Mouse (Mus musculus): ENCODE results near the gene Cracr2b. TPM values are rescaled to one million over a fixed set of nuclear protein-coding genes. Genes with fewer than 3 reads are reported as not detected.

Gene Cracr2b
- polyA plus RNA-seq, 1 experiment from 2014 or later: 17.5 TPM

- Histone ChIP-seq H3K27ac (ENCODE audit: poor library complexity, severe bottlenecking) (no peak overlapping the region), H3K4me2 (no peak overlapping the region)
- WGBS: 90% methylated on average over 14 of the region's 14 CpGs
Observed at GRCm38 (mm10) chr7:141457236-141457635, 3.7 kb upstream of the Cracr2b start.

DNA sequence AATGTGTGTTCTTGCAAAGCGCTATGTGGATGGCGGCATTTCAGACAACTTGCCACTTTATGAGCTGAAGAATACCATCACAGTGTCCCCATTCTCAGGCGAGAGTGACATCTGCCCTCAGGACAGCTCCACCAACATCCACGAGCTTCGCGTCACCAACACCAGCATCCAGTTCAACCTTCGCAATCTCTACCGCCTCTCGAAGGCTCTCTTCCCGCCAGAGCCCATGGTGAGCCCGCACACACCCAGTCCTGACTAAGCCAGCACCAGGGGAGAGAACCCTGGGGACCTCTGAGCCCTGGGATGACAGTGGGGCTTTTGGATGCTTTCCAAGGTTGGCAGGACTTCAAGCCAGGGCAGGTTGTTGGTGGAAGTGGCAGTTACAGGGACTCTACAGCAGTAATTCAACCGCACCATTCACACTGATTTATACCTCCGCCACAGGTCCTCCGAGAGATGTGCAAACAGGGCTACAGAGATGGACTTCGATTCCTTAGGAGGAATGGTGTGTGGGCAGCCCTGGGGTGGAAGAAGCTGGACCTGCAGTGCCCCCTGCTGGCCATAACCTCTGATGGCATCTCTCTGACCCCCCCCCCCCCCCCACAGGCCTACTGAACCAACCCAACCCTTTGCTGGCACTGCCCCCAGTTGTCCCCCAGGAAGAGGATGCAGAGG lies 2.8 kb upstream of the Cracr2b start:
- WGBS: 77% methylated on average over 15 of the region's 15 CpGs
- Histone ChIP-seq H3K27me3 (replicated peaks) (peaks cover 36% of the 10 kb centered on the region), H3K36me3 (peaks cover 20% of the 10 kb centered on the region), H3K9me3 (replicated peaks) (no peaks in the 10 kb centered on the region), H3K4me1 (replicated peaks) (peaks cover 33% of the 10 kb centered on the region), H3K4me3 (no peak overlapping the region), H3K4me2 (no peak overlapping the region), H3K27ac (ENCODE audit: poor library complexity, severe bottlenecking) (no peak overlapping the region), H3K9ac (no peak overlapping the region)
- ATAC-seq (ENCODE audit: insufficient number of reproducible peaks, low FRiP score): no peak

More at GRCm38 (mm10) chr7:141457236-141457635, 3.7 kb upstream of the Cracr2b start:
- no peak for ATAC-seq (ENCODE audit: insufficient number of reproducible peaks, low FRiP score)
- Histone ChIP-seq H3K4me1 (replicated peaks) (peaks cover 30% of the 10 kb centered on the region), H3K9me3 (replicated peaks) (no peaks in the 10 kb centered on the region), H3K4me3 (no peak overlapping the region), H3K36me3 (peaks cover 21% of the 10 kb centered on the region), H3K9ac (no peak overlapping the region), H3K27me3 (replicated peaks) (peaks cover 29% of the 10 kb centered on the region)

DNA sequence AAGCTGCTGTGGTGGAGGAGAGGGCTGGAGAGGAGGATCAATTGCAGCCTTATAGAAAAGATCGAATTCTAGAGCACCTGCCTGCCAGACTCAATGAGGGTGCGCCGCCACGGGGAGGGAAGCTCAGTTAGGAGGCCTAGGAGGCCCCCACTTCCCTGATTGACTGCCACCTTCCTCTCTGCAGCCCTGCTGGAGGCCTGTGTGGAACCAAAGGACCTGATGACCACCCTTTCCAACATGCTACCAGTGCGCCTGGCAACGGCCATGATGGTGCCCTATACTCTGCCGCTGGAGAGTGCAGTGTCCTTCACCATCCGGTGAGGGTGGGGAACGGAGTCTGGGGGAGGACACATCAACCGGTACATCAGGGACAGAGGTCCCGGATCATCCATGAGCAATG lies 2.2 kb upstream of the Cracr2b start:
- Histone ChIP-seq H3K36me3 (peaks cover 20% of the 10 kb centered on the region), H3K27me3 (replicated peaks) (peaks cover 42% of the 10 kb centered on the region), H3K4me1 (replicated peaks) (peaks cover 38% of the 10 kb centered on the region), H3K9me3 (replicated peaks) (no peaks in the 10 kb centered on the region), H3K4me2 (no peak overlapping the region), H3K4me3 (no peak overlapping the region), H3K27ac (ENCODE audit: poor library complexity, severe bottlenecking) (no peak overlapping the region), H3K9ac (no peak overlapping the region)
- WGBS: 90% methylated on average over 11 of the region's 11 CpGs
- no peak for ATAC-seq (ENCODE audit: insufficient number of reproducible peaks, low FRiP score)

DNA sequence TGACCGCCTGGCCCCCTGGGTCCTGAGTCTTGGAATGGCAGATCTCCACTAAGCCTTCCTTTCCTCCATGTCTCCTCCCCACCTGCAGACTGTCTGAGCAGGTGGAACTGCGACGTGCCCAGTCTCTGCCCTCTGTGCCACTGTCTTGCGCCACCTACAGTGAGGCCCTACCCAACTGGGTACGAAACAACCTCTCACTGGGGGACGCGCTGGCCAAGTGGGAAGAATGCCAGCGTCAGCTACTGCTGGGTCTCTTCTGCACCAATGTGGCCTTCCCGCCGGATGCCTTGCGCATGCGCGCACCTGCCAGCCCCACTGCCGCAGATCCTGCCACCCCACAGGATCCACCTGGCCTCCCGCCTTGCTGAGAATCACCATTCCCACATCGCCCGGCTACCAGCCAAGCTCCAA lies 1.6 kb upstream of the Cracr2b start:
- Histone ChIP-seq H3K4me1 (replicated peaks) (peaks cover 43% of the 10 kb centered on the region), H3K27ac (ENCODE audit: poor library complexity, severe bottlenecking) (no peak overlapping the region), H3K9ac (no peak overlapping the region), H3K27me3 (replicated peaks) (peaks cover 48% of the 10 kb centered on the region), H3K4me2 (no peak overlapping the region), H3K9me3 (replicated peaks) (no peaks in the 10 kb centered on the region), H3K4me3 (no peak overlapping the region), H3K36me3 (peaks cover 20% of the 10 kb centered on the region)
- WGBS: 89% methylated on average over 17 of the region's 17 CpGs
- no peak for ATAC-seq (ENCODE audit: insufficient number of reproducible peaks, low FRiP score)

DNA sequence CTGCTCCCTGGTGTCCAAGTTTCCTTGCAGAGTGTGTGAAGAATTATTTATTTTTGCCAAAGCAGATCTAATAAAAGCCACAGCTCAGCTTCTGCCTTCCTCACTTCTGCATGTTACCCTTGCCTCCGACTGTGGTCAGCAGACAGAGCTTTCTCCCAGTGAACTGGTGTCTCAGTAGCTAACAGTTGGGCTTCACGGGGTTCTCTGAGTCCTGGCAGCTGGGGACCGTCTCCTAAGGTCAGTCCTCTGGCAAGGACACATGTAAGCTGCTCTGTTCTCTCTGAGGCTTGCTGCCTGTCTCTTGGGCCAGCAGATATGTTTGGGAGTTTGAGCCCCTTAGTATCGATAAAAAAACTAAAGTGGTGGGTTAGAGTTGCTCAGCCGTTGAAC lies 898 bp upstream of the Cracr2b start:
- H3K36me3 ChIP-seq: peaks cover 20% of the 10 kb centered on the region
- peaks cover 55% of the 10 kb centered on the region for H3K27me3 ChIP-seq (replicated peaks)
- no peak overlapping the region for H3K9ac ChIP-seq
- no peak overlapping the region for H3K4me3 ChIP-seq
- no peak for ATAC-seq (ENCODE audit: insufficient number of reproducible peaks, low FRiP score)
- H3K4me2 ChIP-seq: no peak overlapping the region
- no peaks in the 10 kb centered on the region for H3K9me3 ChIP-seq (replicated peaks)
- peaks cover 44% of the 10 kb centered on the region for H3K4me1 ChIP-seq (replicated peaks)
- 63% methylated on average over 5 of the region's 5 CpGs for WGBS
- H3K27ac ChIP-seq (ENCODE audit: poor library complexity, severe bottlenecking): no peak overlapping the region

GRCm38 (mm10) chr7:141461521-141462332 lies 833 bp downstream of the Cracr2b start:
- Histone ChIP-seq H3K27ac (ENCODE audit: poor library complexity, severe bottlenecking) (no peak overlapping the region), H3K36me3 (peaks cover 20% of the 10 kb centered on the region), H3K4me1 (replicated peaks) (peaks cover 49% of the 10 kb centered on the region), H3K4me3 (peak overlapping the region; percentile 62), H3K9ac (peak overlapping the region; percentile 77), H3K9me3 (replicated peaks) (no peaks in the 10 kb centered on the region), H3K27me3 (replicated peaks) (peaks cover 67% of the 10 kb centered on the region), H3K4me2 (peak overlapping the region; percentile 96)
- 2% methylated on average over 56 of the region's 59 CpGs for WGBS
- ATAC-seq (ENCODE audit: insufficient number of reproducible peaks, low FRiP score): no peak

DNA sequence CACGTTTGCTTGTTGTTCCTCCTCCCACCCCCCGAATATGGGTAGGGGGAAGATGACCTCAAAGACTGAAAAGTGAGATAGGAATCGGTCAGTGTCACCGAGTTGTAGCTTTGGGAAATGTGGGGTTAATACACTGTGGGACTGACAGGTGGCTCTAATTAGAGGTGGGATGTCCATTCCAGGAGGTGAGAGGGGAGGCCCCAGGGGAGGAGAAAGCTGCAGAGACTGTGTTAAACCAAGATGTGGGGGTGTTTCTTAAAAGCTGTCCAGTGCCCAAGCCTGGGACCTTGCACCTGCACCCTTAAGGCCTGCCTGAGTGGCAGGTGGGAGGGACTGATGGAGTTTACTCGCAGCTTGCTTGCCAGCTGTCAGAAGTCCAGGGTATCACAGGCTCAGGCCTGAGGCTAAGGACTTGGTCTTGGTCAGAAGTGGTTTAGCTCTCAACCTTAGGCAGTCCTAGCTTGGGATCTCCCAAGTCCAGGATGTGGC lies 1.5 kb downstream of the Cracr2b start:
- Histone ChIP-seq H3K9me3 (replicated peaks) (no peaks in the 10 kb centered on the region), H3K4me2 (peak overlapping the region; percentile 96), H3K36me3 (peaks cover 20% of the 10 kb centered on the region), H3K4me3 (peak overlapping the region; percentile 62), H3K4me1 (replicated peaks) (peaks cover 52% of the 10 kb centered on the region), H3K27me3 (replicated peaks) (peaks cover 67% of the 10 kb centered on the region), H3K27ac (ENCODE audit: poor library complexity, severe bottlenecking) (no peak overlapping the region), H3K9ac (peak overlapping the region; percentile 77)
- 18% methylated on average over 5 of the region's 5 CpGs for WGBS
- no peak for ATAC-seq (ENCODE audit: insufficient number of reproducible peaks, low FRiP score)

- Histone ChIP-seq H3K27me3 (replicated peaks) (peaks cover 67% of the 10 kb centered on the region), H3K4me2 (peak overlapping the region; percentile 63), H3K4me1 (replicated peaks) (peaks cover 63% of the 10 kb centered on the region), H3K9ac (peak overlapping the region; percentile 53), H3K9me3 (replicated peaks) (no peaks in the 10 kb centered on the region), H3K27ac (ENCODE audit: poor library complexity, severe bottlenecking) (peak overlapping the region; percentile 61), H3K36me3 (peaks cover 11% of the 10 kb centered on the region), H3K4me3 (peak overlapping the region; percentile 36)
- WGBS: 26% methylated on average over 12 of the region's 12 CpGs
- no peak for ATAC-seq (ENCODE audit: insufficient number of reproducible peaks, low FRiP score)
Observed at GRCm38 (mm10) chr7:141463824-141464602, 3.1 kb downstream of the Cracr2b start.

- Histone ChIP-seq H3K4me2 (peak overlapping the region; percentile 63), H3K4me1 (replicated peaks) (peaks cover 70% of the 10 kb centered on the region), H3K9me3 (replicated peaks) (no peaks in the 10 kb centered on the region), H3K36me3 (peaks cover 10% of the 10 kb centered on the region), H3K4me3 (peak overlapping the region; percentile 36), H3K9ac (peak overlapping the region; percentile 53), H3K27ac (ENCODE audit: poor library complexity, severe bottlenecking) (no peak overlapping the region), H3K27me3 (replicated peaks) (peaks cover 62% of the 10 kb centered on the region)
- ATAC-seq (ENCODE audit: insufficient number of reproducible peaks, low FRiP score): no peak
- WGBS: 6% methylated on average over 33 of the region's 38 CpGs
Observed at GRCm38 (mm10) chr7:141464603-141465201, 3.8 kb downstream of the Cracr2b start.

- Histone ChIP-seq H3K27ac (ENCODE audit: poor library complexity, severe bottlenecking) (peak overlapping the region; percentile 36; the same call in 1 of the 2 replicates), H3K4me3 (no peak overlapping the region), H3K4me1 (replicated peaks) (peaks cover 78% of the 10 kb centered on the region), H3K4me2 (peak overlapping the region; percentile 63), H3K27me3 (replicated peaks) (peaks cover 54% of the 10 kb centered on the region), H3K9me3 (replicated peaks) (no peaks in the 10 kb centered on the region), H3K9ac (peak overlapping the region; percentile 53), H3K36me3 (peaks cover 14% of the 10 kb centered on the region)
- WGBS: 40% methylated on average over 8 of the region's 10 CpGs
- ATAC-seq (ENCODE audit: insufficient number of reproducible peaks, low FRiP score): no peak
Observed at GRCm38 (mm10) chr7:141465388-141466044, 4.6 kb downstream of the Cracr2b start.

Data from heart, embryonic 12.5 days (tissue).